Mouse (Mus musculus) embryo, embryonic 11.5 days (tissue): ENCODE measurements around the gene Dis3l2.
A peak's percentile ranks its signal among the peaks of the same experiment; 100 is the strongest.

Experiments used
- DNase-seq: peaks from one replicate; pipeline ENCODE4 v3.0.0-alpha.2; 2012; ENCODE audit warnings: low read depth, low spot score

Dis3l2 gene

GRCm38 (mm10) chr1:87070720-87071119 is 367.1 kb downstream of the Dis3l2 start:
- no peak for DNase-seq

GRCm38 (mm10) chr1:87073776-87074175 is 370.2 kb downstream of the Dis3l2 start:
- DNase-seq = no peak

DNA sequence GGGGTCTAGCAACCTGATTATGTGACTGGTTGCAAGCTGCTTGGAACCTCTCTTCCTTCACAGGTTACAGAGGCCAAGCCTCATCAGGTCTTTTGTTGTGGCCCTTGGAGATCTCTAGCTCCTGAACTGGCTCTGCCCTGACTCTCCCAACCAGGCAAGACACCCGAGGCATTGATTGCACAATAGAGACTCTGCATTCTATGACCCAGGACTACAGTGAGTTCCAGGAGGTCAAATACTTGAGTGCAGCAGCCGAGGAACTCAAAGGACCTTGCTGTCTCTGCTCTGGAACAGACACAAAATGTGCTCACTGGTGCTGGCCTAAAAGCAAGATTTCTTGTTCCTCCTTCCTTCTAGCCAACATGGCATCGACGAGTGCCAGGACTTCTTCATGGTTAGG is 382.6 kb downstream of the Dis3l2 start:
- DNase-seq = no peak

GRCm38 (mm10) chr1:87086964-87087363 is 383.4 kb downstream of the Dis3l2 start:
- DNase-seq = no peak

- DNase-seq = no peak
Measured at GRCm38 (mm10) chr1:87089251-87089650, 385.6 kb downstream of the Dis3l2 start.

GRCm38 (mm10) chr1:87089828-87090227 is 386.2 kb downstream of the Dis3l2 start, which contains the start of gene Alppl2:
TSS of gene Alppl2 (minus strand) at chr1:87089928.
- DNase-seq = no peak

- DNase-seq = no peak
Measured at GRCm38 (mm10) chr1:87095642-87096041, 392.0 kb downstream of the Dis3l2 start.

- DNase-seq = peak; percentile 37
Measured at GRCm38 (mm10) chr1:87098358-87098975, 394.9 kb downstream of the Dis3l2 start.
